Mouse (Mus musculus) embryonic facial prominence, embryonic 14.5 days (tissue): ENCODE results near the gene Pitpnm2. TPM values are rescaled to one million over a fixed set of nuclear protein-coding genes. Genes with fewer than 3 reads are reported as not detected.

Source experiments
- ATAC-seq: fragments of 200-750 bp; cut with Nextera tagmentation; 2 replicates; pipeline ENCODE4 v1.8.0; 2017; ENCODE audit warnings: low read depth, moderate number of reproducible peaks, moderate TSS enrichment
- DNase-seq: peaks from one replicate; pipeline ENCODE4 v3.0.0-alpha.2; 2015; ENCODE audit warnings: low spot score
- H3K27ac ChIP-seq: fragments of 300-500 bp; sonication (generic); replicated peaks from 2 replicates; pipeline ENCODE4 v1.5.1; 2014; ENCODE audit warnings: low read depth, mild to moderate bottlenecking, low read length, moderate library complexity
- H3K27me3 ChIP-seq: fragments of 300-500 bp; sonication (generic); replicated peaks from 2 replicates; pipeline ENCODE4 v1.6.1; 2014; ENCODE audit warnings: low read length; ENCODE audit not compliant: control insufficient read depth, insufficient read depth
- H3K36me3 ChIP-seq: fragments of 300-500 bp; sonication (generic); 2 replicates; pipeline ENCODE4 v1.6.1; 2014; ENCODE audit warnings: low read length, mixed read lengths; ENCODE audit not compliant: control insufficient read depth, insufficient read depth
- H3K4me1 ChIP-seq: fragments of 300-500 bp; sonication (generic); 2 replicates; pipeline ENCODE4 v1.6.1; 2014; ENCODE audit warnings: antibody characterized with exemption, low read length; ENCODE audit not compliant: control insufficient read depth, insufficient read depth
- H3K4me2 ChIP-seq: fragments of 300-500 bp; sonication (generic); 2 replicates; pipeline ENCODE4 v1.6.1; 2014; ENCODE audit warnings: low read depth, mild to moderate bottlenecking, low read length, moderate library complexity, mixed read lengths
- H3K4me3 ChIP-seq: fragments of 300-500 bp; sonication (generic); 2 replicates; pipeline ENCODE4 v1.5.1; 2014; ENCODE audit warnings: low read depth, mild to moderate bottlenecking, low read length
- H3K9ac ChIP-seq: fragments of 300-500 bp; sonication (generic); 2 replicates; pipeline ENCODE4 v1.6.1; 2014; ENCODE audit warnings: low read depth, mild to moderate bottlenecking, low read length, moderate library complexity, mixed read lengths
- H3K9me3 ChIP-seq: fragments of 300-500 bp; sonication (generic); 2 replicates; pipeline ENCODE4 v1.6.1; 2016; ENCODE audit warnings: low read length; ENCODE audit not compliant: control insufficient read depth
- WGBS: fragments of 180-500 bp; shearing (Covaris S2); extraction: QIAGEN DNeasy Blood & Tissue Kit; methylation state at CpG from one replicate; pipeline ENCODE4 v1.1.7; 2014; 5-methylcytosine and 5-hydroxymethylcytosine counted together
- polyA plus RNA-seq: library from polyadenylated mRNA; unstranded; fragments of >200 nt; fragmentation: Nextera tagmentation; extraction: Ambion mirVana; gene quantifications from 2 replicates; pipeline ENCODE4 v1.2.1, GENCODE M21; 2014

Gene Pitpnm2
- polyA plus RNA-seq, 1 experiment from 2014 or later: 7.6 TPM

- WGBS: 77% methylated on average over 12 of the region's 12 CpGs
- no peaks in the 10 kb centered on the region for H3K36me3 ChIP-seq
- no peak overlapping the region for H3K27ac ChIP-seq
- H3K4me2 ChIP-seq: no peak overlapping the region
- H3K9ac ChIP-seq: no peak overlapping the region
- H3K4me3 ChIP-seq: no peak overlapping the region
- H3K4me1 ChIP-seq: peaks cover 4% of the 10 kb centered on the region; the same call in 1 of the 2 replicates
- no peaks in the 10 kb centered on the region; the same call in 1 of the 2 replicates for H3K9me3 ChIP-seq
- H3K27me3 ChIP-seq: 0 out of 2 replicates have a peak, but pooled peaks cover 10% of the 10 kb centered on the region
- ATAC-seq (no peak), DNase-seq (no peak)
Measured at GRCm38 (mm10) chr5:124093852-124094604, 155.5 kb downstream of the Pitpnm2 start.

DNA sequence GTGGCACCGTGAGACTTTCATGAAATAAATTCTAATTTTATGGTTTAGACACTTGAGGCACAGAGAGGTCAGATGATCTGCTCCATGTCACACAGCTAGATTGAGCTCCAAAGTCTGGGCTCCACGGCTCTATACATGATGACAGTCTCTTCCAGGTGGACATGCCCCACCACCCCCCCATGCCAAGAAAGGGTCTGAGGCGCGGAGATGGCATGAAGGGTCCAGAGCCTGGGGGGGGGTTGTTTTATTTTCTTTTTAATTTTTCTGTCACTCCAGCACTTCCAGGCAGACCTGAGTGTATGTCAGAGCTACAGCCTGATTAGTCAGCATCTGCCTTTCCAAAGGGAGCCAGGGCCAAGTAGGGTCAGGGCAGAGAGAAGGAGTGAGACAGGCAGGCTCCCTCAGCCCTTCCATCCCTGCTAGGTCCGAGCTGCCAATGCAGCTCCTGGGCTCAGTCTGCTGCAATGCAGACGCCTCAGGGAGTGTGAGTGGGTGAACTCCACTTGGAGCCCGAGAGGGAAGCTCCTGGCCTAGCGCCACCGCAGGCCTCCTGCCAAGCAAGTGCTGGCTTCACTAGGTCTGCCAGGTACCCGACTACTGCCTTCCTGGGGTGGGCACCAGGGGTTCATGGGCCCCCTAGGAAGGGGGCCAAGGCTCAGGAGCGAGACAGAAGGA lies 156.3 kb downstream of the Pitpnm2 start:
- ATAC-seq (no peak), DNase-seq (no peak)
- Histone ChIP-seq H3K9ac (no peak overlapping the region), H3K27ac (no peak overlapping the region), H3K27me3 (0 out of 2 replicates have a peak, but pooled peaks cover 10% of the 10 kb centered on the region), H3K9me3 (no peaks in the 10 kb centered on the region), H3K4me2 (no peak overlapping the region), H3K36me3 (no peaks in the 10 kb centered on the region), H3K4me3 (no peak overlapping the region), H3K4me1 (peaks cover 4% of the 10 kb centered on the region; the same call in 1 of the 2 replicates)
- WGBS: 59% methylated on average over 11 of the region's 11 CpGs

DNA sequence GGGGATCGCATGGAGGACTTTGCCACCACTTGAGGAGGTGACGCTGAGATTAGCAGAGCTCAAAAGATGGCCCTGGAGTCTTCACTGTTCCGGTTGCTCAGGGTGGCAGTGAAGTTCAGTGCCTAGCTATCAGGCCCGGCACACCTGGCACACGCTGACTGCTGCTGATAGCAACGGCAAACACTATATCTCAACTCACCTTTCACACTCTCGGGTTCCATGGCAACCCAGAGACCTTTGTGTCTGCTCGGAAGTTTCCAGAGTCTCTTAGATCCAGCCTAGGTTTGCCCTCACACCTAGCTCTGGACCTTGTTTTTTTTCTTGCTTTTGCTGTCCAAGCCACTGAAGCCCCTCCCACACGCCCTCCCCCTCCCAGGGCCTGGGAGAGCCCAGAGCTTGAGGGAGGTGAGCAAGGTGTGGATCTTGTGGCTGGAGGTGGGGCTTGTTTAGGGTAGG lies 157.6 kb downstream of the Pitpnm2 start:
- 0 out of 2 replicates have a peak, but pooled peaks cover 10% of the 10 kb centered on the region for H3K27me3 ChIP-seq
- H3K36me3 ChIP-seq: no peaks in the 10 kb centered on the region
- DNase-seq: no peak
- no peak overlapping the region for H3K4me2 ChIP-seq
- peaks cover 4% of the 10 kb centered on the region; the same call in 1 of the 2 replicates for H3K4me1 ChIP-seq
- H3K9me3 ChIP-seq: no peaks in the 10 kb centered on the region
- WGBS: 52% methylated on average over 6 of the region's 9 CpGs
- H3K9ac ChIP-seq: no peak overlapping the region
- no peak for ATAC-seq
- H3K4me3 ChIP-seq: no peak overlapping the region
- H3K27ac ChIP-seq: no peak overlapping the region

GRCm38 (mm10) chr5:124089868-124090267 lies 159.7 kb downstream of the Pitpnm2 start:
- no peak overlapping the region for H3K27ac ChIP-seq
- WGBS: 83% methylated on average over 23 of the region's 23 CpGs
- no peak overlapping the region for H3K4me3 ChIP-seq
- H3K36me3 ChIP-seq: no peaks in the 10 kb centered on the region
- no peak for DNase-seq
- no peak overlapping the region for H3K4me2 ChIP-seq
- H3K27me3 ChIP-seq: 0 out of 2 replicates have a peak, but pooled peaks cover 3% of the 10 kb centered on the region
- no peaks in the 10 kb centered on the region for H3K9me3 ChIP-seq
- H3K9ac ChIP-seq: no peak overlapping the region
- no peak for ATAC-seq
- H3K4me1 ChIP-seq: no peaks in the 10 kb centered on the region

GRCm38 (mm10) chr5:124086876-124087275 lies 162.7 kb downstream of the Pitpnm2 start:
- H3K27me3 ChIP-seq: no peaks in the 10 kb centered on the region
- no peak overlapping the region for H3K4me2 ChIP-seq
- WGBS: 83% methylated on average over 4 of the region's 4 CpGs
- ATAC-seq: no peak
- no peak overlapping the region for H3K9ac ChIP-seq
- no peak overlapping the region for H3K27ac ChIP-seq
- H3K9me3 ChIP-seq: no peaks in the 10 kb centered on the region
- no peaks in the 10 kb centered on the region for H3K36me3 ChIP-seq
- no peaks in the 10 kb centered on the region for H3K4me1 ChIP-seq
- no peak overlapping the region for H3K4me3 ChIP-seq
- no peak for DNase-seq

DNA sequence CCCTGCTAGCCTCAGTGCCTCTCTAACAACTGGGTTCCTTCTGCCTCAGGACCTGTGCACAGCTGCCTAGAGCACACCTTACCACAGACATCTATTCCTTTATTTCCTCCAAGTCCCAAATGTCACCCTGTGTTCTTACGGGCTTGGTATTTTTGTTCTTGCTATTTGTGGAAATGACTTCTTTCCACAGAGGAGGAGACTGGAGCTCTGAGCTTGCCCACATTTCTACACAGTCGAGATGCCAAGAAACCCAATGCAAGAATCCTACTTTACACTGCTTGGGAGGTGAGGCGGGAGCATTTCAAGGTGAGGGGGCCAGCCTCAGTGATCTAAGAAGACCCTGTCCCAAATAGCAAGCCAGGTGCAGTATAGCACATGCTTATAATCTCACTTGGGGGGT lies 164.0 kb downstream of the Pitpnm2 start:
- Histone ChIP-seq H3K27ac (no peak overlapping the region), H3K4me3 (no peak overlapping the region), H3K36me3 (no peaks in the 10 kb centered on the region), H3K4me2 (no peak overlapping the region), H3K27me3 (no peaks in the 10 kb centered on the region), H3K9ac (no peak overlapping the region), H3K4me1 (no peaks in the 10 kb centered on the region), H3K9me3 (no peaks in the 10 kb centered on the region)
- no peak for DNase-seq
- ATAC-seq: no peak
- WGBS: 79% methylated on average over 3 of the region's 3 CpGs

- Histone ChIP-seq H3K36me3 (no peaks in the 10 kb centered on the region), H3K27ac (no peak overlapping the region), H3K4me1 (no peaks in the 10 kb centered on the region), H3K4me3 (no peak overlapping the region), H3K9ac (no peak overlapping the region), H3K27me3 (no peaks in the 10 kb centered on the region), H3K4me2 (no peak overlapping the region), H3K9me3 (no peaks in the 10 kb centered on the region)
- peak; percentile 81 for DNase-seq
- WGBS: 43% methylated on average over 11 of the region's 11 CpGs
- ATAC-seq: peak; percentile 79; the same call in 1 of the 2 replicates
Measured at GRCm38 (mm10) chr5:124084588-124085173, 164.9 kb downstream of the Pitpnm2 start.

DNA sequence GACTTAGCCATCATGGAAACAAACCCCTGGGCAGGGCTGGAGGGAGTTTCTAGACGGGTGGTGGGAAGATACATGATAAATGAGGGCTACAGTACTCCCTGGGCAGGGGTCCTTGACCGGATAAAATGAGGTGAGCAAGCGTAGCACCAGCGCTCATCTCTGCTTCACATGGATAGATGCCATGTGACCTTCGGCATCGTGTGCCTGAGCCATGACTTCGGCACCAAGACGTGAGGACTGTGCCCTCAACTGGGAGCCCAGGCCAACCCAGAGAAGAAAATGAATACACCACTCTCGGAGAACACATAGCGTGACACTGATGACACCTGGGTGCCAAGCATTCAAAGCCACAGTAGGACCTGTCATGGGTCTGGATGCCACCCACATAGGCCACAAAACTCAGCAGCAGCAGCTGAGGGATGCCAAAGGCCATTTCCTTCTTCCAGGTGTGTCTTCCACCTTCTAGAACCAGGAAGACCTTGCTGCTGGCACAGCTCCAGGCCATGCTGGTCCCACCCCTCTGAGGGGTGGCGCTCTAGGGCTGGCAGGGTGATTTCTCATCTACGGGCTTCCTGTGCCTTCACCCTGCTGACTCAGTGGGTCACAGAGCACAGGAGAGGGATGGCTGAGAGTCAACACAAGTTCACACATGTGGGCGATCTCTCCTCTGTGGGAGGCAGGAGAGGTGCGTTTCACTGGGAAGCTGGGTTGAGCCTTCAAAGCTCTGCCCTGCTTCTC lies 165.5 kb downstream of the Pitpnm2 start:
- WGBS: 81% methylated on average over 14 of the region's 14 CpGs
- H3K4me1 ChIP-seq: 0 out of 2 replicates have a peak, but pooled peaks cover under 1% of the 10 kb centered on the region
- H3K4me3 ChIP-seq: no peak overlapping the region
- H3K36me3 ChIP-seq: no peaks in the 10 kb centered on the region
- no peak overlapping the region for H3K4me2 ChIP-seq
- 0 out of 2 replicates have a peak, but pooled peaks have one; percentile 1 for ATAC-seq
- H3K9me3 ChIP-seq: no peaks in the 10 kb centered on the region
- H3K27ac ChIP-seq: no peak overlapping the region
- DNase-seq: no peak
- H3K27me3 ChIP-seq: no peaks in the 10 kb centered on the region
- no peak overlapping the region for H3K9ac ChIP-seq
